ENCODE assay signal across 14 mouse cellular contexts in the genomic region with DNA sequence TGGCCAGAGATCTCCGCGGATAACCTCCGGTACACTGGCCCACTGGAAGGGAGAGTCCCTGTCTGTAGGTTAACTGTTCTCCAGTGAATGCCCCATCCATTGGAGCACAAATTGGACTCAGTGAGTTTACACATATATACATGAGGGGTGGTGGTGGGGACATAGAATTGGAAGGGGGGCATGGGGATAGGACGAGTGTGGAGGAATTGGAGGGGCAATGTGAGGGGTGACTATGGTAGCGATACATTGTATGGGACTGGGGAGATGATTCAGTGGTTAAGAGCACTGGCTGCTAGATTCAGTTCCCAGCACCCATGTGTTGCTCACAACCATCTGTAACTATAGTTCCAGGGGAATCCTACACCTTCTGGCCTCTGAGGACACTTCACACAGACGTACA. TPM values are rescaled to one million over a fixed set of nuclear protein-coding genes. Genes with fewer than 3 reads are reported as not detected.
A peak's percentile ranks its signal among the peaks of the same experiment; 100 is the strongest.
DNase-seq lines count a peak whose midpoint lies in the region; ATAC-seq and TF ChIP-seq lines count a peak whose summit lies in the region.
"Had no signal": no experiment of that assay in that cellular context is flagged by ENCODE, and none has a peak within 500 bp of the region (broad histone marks: within the 10 kb centered on the region; RNA-seq: fewer than 3 reads in every experiment).

No protein-coding gene starts in this region.

- intact Hi-C loops in gastrocnemius, adult 2 months (cut with DNase I): no loop called here

- H3K27ac ChIP-seq in gastrocnemius, adult 2 months: peak overlapping the region; percentile 96
- no peak overlapping the region for H3K27ac ChIP-seq in hindbrain, embryonic 14.5 days
- H3K27ac ChIP-seq in hindbrain, embryonic 16.5 days (ENCODE audit: low read depth, low read length): no peak overlapping the region
- 0 out of 2 replicates have a peak overlapping the region, but pooled peaks have one; percentile 32 for H3K27ac ChIP-seq in liver, embryonic 11.5 days (ENCODE audit: low read depth, low read length)
- H3K27ac ChIP-seq in intestine, embryonic 16.5 days (ENCODE audit: low read length): no peak overlapping the region
- H3K27ac ChIP-seq: embryonic facial prominence, embryonic 13.5 days; forebrain, embryonic 13.5 days; neural tube, embryonic 12.5 days had no signal

- H3K36me3 ChIP-seq in hindbrain, embryonic 14.5 days (replicated peaks; ENCODE audit: control insufficient read depth, insufficient read depth): no peaks in the 10 kb centered on the region
- no peaks in the 10 kb centered on the region for H3K36me3 ChIP-seq in hindbrain, embryonic 16.5 days (ENCODE audit: control insufficient read depth, insufficient read depth, low read length)
- H3K36me3 ChIP-seq in E14TG2a.4 (ENCODE audit: insufficient read depth, low read length): no peaks in the 10 kb centered on the region
- H3K36me3 ChIP-seq in liver, embryonic 11.5 days (ENCODE audit: control insufficient read depth, insufficient read depth, low read length): no peaks in the 10 kb centered on the region
- H3K36me3 ChIP-seq in intestine, embryonic 16.5 days (ENCODE audit: control insufficient read depth, insufficient read depth, low read length): no peaks in the 10 kb centered on the region
- H3K36me3 ChIP-seq: embryonic facial prominence, embryonic 13.5 days; heart, embryonic 13.5 days; neural tube, embryonic 12.5 days had no signal

- H3K4me3 ChIP-seq in gastrocnemius, adult 2 months: no peak overlapping the region
- no peak overlapping the region for H3K4me3 ChIP-seq in hindbrain, embryonic 14.5 days (replicated peaks; ENCODE audit: low read length)
- no peak overlapping the region for H3K4me3 ChIP-seq in hindbrain, embryonic 16.5 days (ENCODE audit: low read length)
- peak overlapping the region; percentile 45 for H3K4me3 ChIP-seq in E14TG2a.4 (replicated peaks; ENCODE audit: low read length)
- peak overlapping the region; percentile 21; the same call in 1 of the 2 replicates for H3K4me3 ChIP-seq in liver, embryonic 11.5 days (ENCODE audit: low read depth, low read length)
- no peak overlapping the region for H3K4me3 ChIP-seq in intestine, embryonic 16.5 days (ENCODE audit: low read length)

- no peaks in the 10 kb centered on the region for H3K9me3 ChIP-seq in hindbrain, embryonic 14.5 days (ENCODE audit: control insufficient read depth, low read length)
- no peaks in the 10 kb centered on the region for H3K9me3 ChIP-seq in hindbrain, embryonic 16.5 days (ENCODE audit: control insufficient read depth, low read length)
- no peaks in the 10 kb centered on the region for H3K9me3 ChIP-seq in E14TG2a.4 (ENCODE audit: low read length)
- H3K9me3 ChIP-seq in liver, embryonic 11.5 days (ENCODE audit: control insufficient read depth, low read length): no peaks in the 10 kb centered on the region
- H3K9me3 ChIP-seq in intestine, embryonic 16.5 days (ENCODE audit: control insufficient read depth, low read length): no peaks in the 10 kb centered on the region
- H3K9me3 ChIP-seq: embryonic facial prominence, embryonic 13.5 days; forebrain, embryonic 13.5 days; heart, embryonic 13.5 days; neural tube, embryonic 12.5 days had no signal

- H3K27me3 ChIP-seq in hindbrain, embryonic 14.5 days (ENCODE audit: control insufficient read depth, insufficient read depth, low read length): no peaks in the 10 kb centered on the region
- H3K27me3 ChIP-seq in hindbrain, embryonic 16.5 days (replicated peaks; ENCODE audit: control insufficient read depth, insufficient read depth, low read length): no peaks in the 10 kb centered on the region
- peaks cover 5% of the 10 kb centered on the region for H3K27me3 ChIP-seq in E14TG2a.4 (ENCODE audit: insufficient read depth, low read length)
- H3K27me3 ChIP-seq in liver, embryonic 11.5 days (replicated peaks; ENCODE audit: control insufficient read depth, insufficient read depth, low read length): no peaks in the 10 kb centered on the region
- H3K27me3 ChIP-seq in intestine, embryonic 16.5 days (replicated peaks; ENCODE audit: control insufficient read depth, insufficient read depth, low read length): no peaks in the 10 kb centered on the region
- H3K27me3 ChIP-seq: embryonic facial prominence, embryonic 13.5 days; forebrain, embryonic 13.5 days; neural tube, embryonic 12.5 days had no signal

- H3K9ac ChIP-seq in hindbrain, embryonic 14.5 days: no peak overlapping the region
- no peak overlapping the region for H3K9ac ChIP-seq in hindbrain, embryonic 16.5 days (ENCODE audit: low read depth, low read length)
- no peak overlapping the region; the same call in 1 of the 2 replicates for H3K9ac ChIP-seq in liver, embryonic 11.5 days (ENCODE audit: low read depth, low read length)
- H3K9ac ChIP-seq in intestine, embryonic 16.5 days (ENCODE audit: low read depth, low read length): no peak overlapping the region

- 63% methylated on average over 6 of the region's 6 CpGs for WGBS in hindbrain, embryonic 14.5 days
- 62% methylated on average over 6 of the region's 6 CpGs for WGBS in hindbrain, embryonic 16.5 days
- WGBS in liver, embryonic 11.5 days: 45% methylated on average over 6 of the region's 6 CpGs
- WGBS in intestine, embryonic 16.5 days: 68% methylated on average over 6 of the region's 6 CpGs

- H3K4me2 ChIP-seq in hindbrain, embryonic 14.5 days (replicated peaks): no peak overlapping the region
- no peak overlapping the region for H3K4me2 ChIP-seq in hindbrain, embryonic 16.5 days (ENCODE audit: low read length)
- H3K4me2 ChIP-seq in liver, embryonic 11.5 days: peak overlapping the region; percentile 45
- H3K4me2 ChIP-seq in intestine, embryonic 16.5 days (ENCODE audit: low read depth, low read length): no peak overlapping the region

- TF ChIP-seq CTCF in gastrocnemius, adult 2 months (IDR thresholded peaks at IDR 0.05): no peak
- no peak for TF ChIP-seq CTCF in E14TG2a.4 (conservative IDR thresholded peaks at IDR 0.05; ENCODE audit: low read length)

- DNase-seq in gastrocnemius, adult 2 months: no peak
- DNase-seq in gastrocnemius, postnatal 25 days: no peak
- peak; percentile 14 for DNase-seq in hindbrain, embryonic 14.5 days (ENCODE audit: low spot score)
- DNase-seq in liver, embryonic 11.5 days (ENCODE audit: low spot score): no peak
- DNase-seq: right cerebral cortex, postnatal 14 days had no signal

- no peak for ATAC-seq in hindbrain, embryonic 14.5 days (ENCODE audit: low FRiP score)
- no peak for ATAC-seq in hindbrain, embryonic 16.5 days
- no peak for ATAC-seq in liver, embryonic 11.5 days (replicated peaks; ENCODE audit: low FRiP score)
- no peak for ATAC-seq in intestine, embryonic 16.5 days
- no peak for ATAC-seq in megakaryocyte progenitor cell, adult 5-6 weeks (replicated peaks; ENCODE audit: poor library complexity)
- ATAC-seq: inflammation-experienced regulatory T-cells, adult 6 months had no signal

- peaks cover 10% of the 10 kb centered on the region for H3K4me1 ChIP-seq in hindbrain, embryonic 14.5 days (replicated peaks; ENCODE audit: control insufficient read depth, insufficient read depth, low read length)
- peaks cover 11% of the 10 kb centered on the region for H3K4me1 ChIP-seq in hindbrain, embryonic 16.5 days (ENCODE audit: control insufficient read depth, insufficient read depth, low read depth, low read length)
- peaks cover 59% of the 10 kb centered on the region for H3K4me1 ChIP-seq in E14TG2a.4 (replicated peaks; ENCODE audit: low read depth, low read length)
- H3K4me1 ChIP-seq in liver, embryonic 11.5 days (replicated peaks; ENCODE audit: control insufficient read depth, insufficient read depth, low read length): peaks cover 13% of the 10 kb centered on the region
- peaks cover 9% of the 10 kb centered on the region for H3K4me1 ChIP-seq in intestine, embryonic 16.5 days (ENCODE audit: control insufficient read depth, insufficient read depth, low read length)

RNA-seq across cellular contexts. Expression of a gene that starts 13.0 kb away (rescaled TPM):
- total RNA-seq in gastrocnemius, adult 2 months (2021): 1,000 to 10,000 TPM; 1,479 to 2,293 TPM
- 1,000 to 10,000 TPM in 1 of 2 experiments, 100 to 1,000 TPM in 1; 606 to 1,413 TPM for total RNA-seq in gastrocnemius, postnatal 25 days (2021)
- 1,333 and 1,355 TPM in 2 replicates for polyA plus RNA-seq in hindbrain, embryonic 14.5 days (2014; fragmentation: Nextera tagmentation; extraction: Ambion mirVana)
- polyA plus RNA-seq in hindbrain, embryonic 16.5 days (2015; fragmentation: Nextera tagmentation; extraction: Ambion mirVana): 1,508 and 1,522 TPM in 2 replicates
- polyA plus RNA-seq in liver, embryonic 11.5 days (2014; fragmentation: Nextera tagmentation; extraction: Ambion mirVana): 772 and 827 TPM in 2 replicates
- 897 and 920 TPM in 2 replicates for polyA plus RNA-seq in intestine, embryonic 16.5 days (2015; fragmentation: Nextera tagmentation; extraction: Ambion mirVana)
- total RNA-seq in megakaryocyte progenitor cell, adult 5-6 weeks (2015): 172 and 201 TPM in 2 replicates
- total RNA-seq in megakaryocyte progenitor cell, adult 5-6 weeks (2017): 204 and 293 TPM in 2 replicates

RNA-seq across cellular contexts. Expression of a gene that starts 13.9 kb away (rescaled TPM):
- not detected for total RNA-seq in gastrocnemius, adult 2 months (2021)
- not detected for total RNA-seq in gastrocnemius, postnatal 25 days (2021)
- polyA plus RNA-seq in hindbrain, embryonic 14.5 days (2014; fragmentation: Nextera tagmentation; extraction: Ambion mirVana): 0.63 TPM in 1 of 2 replicates, not detected in the other
- 0.45 and 0.55 TPM in 2 replicates for polyA plus RNA-seq in hindbrain, embryonic 16.5 days (2015; fragmentation: Nextera tagmentation; extraction: Ambion mirVana)
- 0.18 and 0.34 TPM in 2 replicates for polyA plus RNA-seq in liver, embryonic 11.5 days (2014; fragmentation: Nextera tagmentation; extraction: Ambion mirVana)
- polyA plus RNA-seq in intestine, embryonic 16.5 days (2015; fragmentation: Nextera tagmentation; extraction: Ambion mirVana): 0.18 and 0.24 TPM in 2 replicates
- total RNA-seq in megakaryocyte progenitor cell, adult 5-6 weeks (2015): not detected in 2 replicates
- total RNA-seq in megakaryocyte progenitor cell, adult 5-6 weeks (2017): 0.91 and 1.3 TPM in 2 replicates

RNA-seq across cellular contexts. Expression of a gene that starts 30.9 kb away (rescaled TPM):
- total RNA-seq in gastrocnemius, adult 2 months (2021): 1 to 10 TPM; 4.3 to 4.4 TPM
- total RNA-seq in gastrocnemius, postnatal 25 days (2021): 1 to 10 TPM; 3.6 to 3.8 TPM
- polyA plus RNA-seq in hindbrain, embryonic 14.5 days (2014; fragmentation: Nextera tagmentation; extraction: Ambion mirVana): 6.8 and 10.2 TPM in 2 replicates
- 10.2 and 12.0 TPM in 2 replicates for polyA plus RNA-seq in hindbrain, embryonic 16.5 days (2015; fragmentation: Nextera tagmentation; extraction: Ambion mirVana)
- polyA plus RNA-seq in liver, embryonic 11.5 days (2014; fragmentation: Nextera tagmentation; extraction: Ambion mirVana): 18.5 and 19.4 TPM in 2 replicates
- 8.3 and 10.2 TPM in 2 replicates for polyA plus RNA-seq in intestine, embryonic 16.5 days (2015; fragmentation: Nextera tagmentation; extraction: Ambion mirVana)
- 18.9 and 20.0 TPM in 2 replicates for total RNA-seq in megakaryocyte progenitor cell, adult 5-6 weeks (2015)
- 47.9 and 56.5 TPM in 2 replicates for total RNA-seq in megakaryocyte progenitor cell, adult 5-6 weeks (2017)

RNA-seq across cellular contexts. Expression of a gene that starts 38.4 kb away (rescaled TPM):
- total RNA-seq in gastrocnemius, adult 2 months (2021): 1 to 10 TPM; 2.5 to 3.9 TPM
- total RNA-seq in gastrocnemius, postnatal 25 days (2021): 1 to 10 TPM; 3.5 to 4.7 TPM
- 34.3 and 36.7 TPM in 2 replicates for polyA plus RNA-seq in hindbrain, embryonic 14.5 days (2014; fragmentation: Nextera tagmentation; extraction: Ambion mirVana)
- polyA plus RNA-seq in hindbrain, embryonic 16.5 days (2015; fragmentation: Nextera tagmentation; extraction: Ambion mirVana): 40.2 and 42.5 TPM in 2 replicates
- 63.6 and 67.9 TPM in 2 replicates for polyA plus RNA-seq in liver, embryonic 11.5 days (2014; fragmentation: Nextera tagmentation; extraction: Ambion mirVana)
- polyA plus RNA-seq in intestine, embryonic 16.5 days (2015; fragmentation: Nextera tagmentation; extraction: Ambion mirVana): 58.2 and 58.3 TPM in 2 replicates
- total RNA-seq in megakaryocyte progenitor cell, adult 5-6 weeks (2015): 53.2 and 60.7 TPM in 2 replicates
- total RNA-seq in megakaryocyte progenitor cell, adult 5-6 weeks (2017): 27.7 and 31.0 TPM in 2 replicates

Comparison
In these comparisons a context has a peak if more than half of its experiments do, and no peak if none do; other contexts are left out.
1. H3K27ac ChIP-seq: peak in gastrocnemius, adult 2 months (single experiment) and liver, embryonic 11.5 days (single experiment); none in hindbrain, embryonic 14.5 days (single experiment), hindbrain, embryonic 16.5 days (single experiment) and intestine, embryonic 16.5 days (single experiment).
2. H3K4me3 ChIP-seq: peak in E14TG2a.4 (single experiment) and liver, embryonic 11.5 days (single experiment); none in gastrocnemius, adult 2 months (single experiment), hindbrain, embryonic 14.5 days (single experiment), hindbrain, embryonic 16.5 days (single experiment) and intestine, embryonic 16.5 days (single experiment).